Mouse (Mus musculus): ENCODE data around the gene Slc39a12. TPM values are rescaled to one million over a fixed set of nuclear protein-coding genes. Genes with fewer than 3 reads are reported as not detected.

The Slc39a12 gene
- polyA plus RNA-seq (2012; rRNA removed): 1.8 and 1.9 TPM in 2 replicates

DNA sequence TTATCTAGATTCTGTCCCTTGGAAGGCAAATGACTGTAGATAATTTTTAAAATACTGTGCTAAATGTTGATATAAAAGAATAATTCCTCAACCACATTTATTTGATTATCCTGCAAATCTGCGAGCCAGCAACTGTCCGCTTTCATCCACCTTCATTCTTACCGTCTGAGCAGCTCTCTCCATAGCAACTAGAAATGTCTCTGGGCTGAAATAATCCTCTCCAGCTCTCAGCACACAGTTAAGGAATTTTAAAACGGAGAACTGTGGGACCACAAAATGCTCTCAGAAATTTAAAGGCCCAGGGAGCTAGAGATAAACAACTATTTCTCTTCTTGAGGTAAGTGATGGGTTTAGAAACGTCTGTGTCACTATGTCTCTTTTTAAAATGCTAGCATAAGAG lies at the start of gene Slc39a12:
Slc39a12 (plus strand) TSS at position 155 of the 400 bp plus-strand sequence.

Other genes starting within 250 kb of the Slc39a12 start
- gene Tmem236, start 213.8 kb upstream of the Slc39a12 start, polyA plus RNA-seq (2012; rRNA removed): 0.14 and 0.16 TPM in 2 replicates
- 7.0 and 7.4 TPM in 2 replicates for gene Mrc1, start 158.9 kb upstream of the Slc39a12 start, polyA plus RNA-seq (2012; rRNA removed)
- gene Cacnb2, start 214.8 kb downstream of the Slc39a12 start, polyA plus RNA-seq (2012; rRNA removed): 9.4 and 10.9 TPM in 2 replicates

All from central nervous system, embryonic 14 days (tissue).